In genomic region chr1:164905047-164905446, GRCm38 (mm10) we compare ENCODE assay signal across 8 mouse cellular contexts. TPM values are rescaled to one million over a fixed set of nuclear protein-coding genes. Genes with fewer than 3 reads are reported as not detected.
DNase-seq lines count a peak whose midpoint lies in the region; ATAC-seq lines count a peak whose summit lies in the region.

No protein-coding gene starts in this region.

- WGBS in heart, embryonic 12.5 days: 43% methylated on average over 4 of the region's 4 CpGs
- WGBS in kidney, embryonic 16.5 days: 63% methylated on average over 4 of the region's 4 CpGs

- peak; percentile 67 for DNase-seq in CD4-positive, CD25-positive, alpha-beta regulatory T cell, adult 2 months (ENCODE audit: low read depth, low spot score)
- DNase-seq in R1 (ENCODE audit: low read depth, low spot score): peak; percentile 46
- peak; percentile 62 for DNase-seq in embryo, embryonic 11 days
- DNase-seq in skeletal muscle tissue, adult 2 months (ENCODE audit: low read depth, low spot score): peak; percentile 46

- ATAC-seq in heart, embryonic 12.5 days (ENCODE audit: insufficient number of reproducible peaks, low FRiP score): 0 out of 2 replicates have a peak, but pooled peaks have one; percentile 36
- peak; percentile 85; the same call in 1 of the 2 replicates for ATAC-seq in kidney, embryonic 16.5 days (ENCODE audit: low FRiP score, low TSS enrichment)
- peak; percentile 95 for ATAC-seq in megakaryocyte progenitor cell, adult 5-6 weeks (replicated peaks; ENCODE audit: poor library complexity)
- no peak for ATAC-seq in inflammation-experienced regulatory T-cells, adult 6 months

- no peaks in the 10 kb centered on the region for H3K27me3 ChIP-seq in heart, embryonic 12.5 days (replicated peaks)
- H3K27me3 ChIP-seq in kidney, embryonic 16.5 days (ENCODE audit: insufficient read depth, low read length): no peaks in the 10 kb centered on the region

- H3K36me3 ChIP-seq in heart, embryonic 12.5 days: no peaks in the 10 kb centered on the region
- no peaks in the 10 kb centered on the region for H3K36me3 ChIP-seq in kidney, embryonic 16.5 days (ENCODE audit: insufficient read depth, low read length)

- H3K9ac ChIP-seq in heart, embryonic 12.5 days: no peak overlapping the region
- H3K9ac ChIP-seq in kidney, embryonic 16.5 days (replicated peaks; ENCODE audit: low read length): no peak overlapping the region

- H3K4me1 ChIP-seq in heart, embryonic 12.5 days (replicated peaks): peaks cover under 1% of the 10 kb centered on the region
- H3K4me1 ChIP-seq in kidney, embryonic 16.5 days (ENCODE audit: insufficient read depth, low read length): no peaks in the 10 kb centered on the region

- H3K4me2 ChIP-seq in heart, embryonic 12.5 days: no peak overlapping the region
- H3K4me2 ChIP-seq in kidney, embryonic 16.5 days (replicated peaks; ENCODE audit: low read depth, low read length): no peak overlapping the region

- no peaks in the 10 kb centered on the region for H3K9me3 ChIP-seq in heart, embryonic 12.5 days (replicated peaks)
- no peaks in the 10 kb centered on the region for H3K9me3 ChIP-seq in kidney, embryonic 16.5 days (ENCODE audit: low read length)

- no peak overlapping the region for H3K4me3 ChIP-seq in heart, embryonic 12.5 days
- no peak overlapping the region for H3K4me3 ChIP-seq in kidney, embryonic 16.5 days (ENCODE audit: low read length)

- H3K27ac ChIP-seq in heart, embryonic 12.5 days (ENCODE audit: poor library complexity, severe bottlenecking): no peak overlapping the region
- no peak overlapping the region for H3K27ac ChIP-seq in kidney, embryonic 16.5 days (ENCODE audit: low read length)

RNA-seq across cellular contexts. Expression of gene Xcl1, which starts 30.3 kb away (rescaled TPM):
- not detected in 2 replicates for polyA plus RNA-seq in heart, embryonic 12.5 days (2016; fragmentation: Nextera tagmentation; extraction: Ambion mirVana)
- polyA plus RNA-seq in kidney, embryonic 16.5 days (2015; fragmentation: Nextera tagmentation; extraction: Ambion mirVana): not detected in 2 replicates
- 0.52 and 0.66 TPM in 2 replicates for total RNA-seq in megakaryocyte progenitor cell, adult 5-6 weeks (2015)
- 1.6 TPM in 1 of 2 replicates, not detected in the other for total RNA-seq in megakaryocyte progenitor cell, adult 5-6 weeks (2017)
- polyA plus RNA-seq in inflammation-experienced regulatory T-cells, adult 6 months (2017; shearing (Covaris generic)): 100 to 1,000 TPM in 1 of 3 experiments, 10 to 100 TPM in 1, 1 to 10 TPM in 1; 9.6 to 126 (median 11.3) TPM
